Mouse (Mus musculus) ovary, postnatal 10 days (tissue): ENCODE measurements around the gene Tescl.
A peak's percentile ranks its signal among the peaks of the same experiment; 100 is the strongest.

Experiments
- DNase-seq: peaks from one replicate; pipeline ENCODE4 v3.0.0; 2022; ENCODE audit warnings: low spot score

The Tescl gene

GRCm38 (mm10) chr7:24333304-24333986, at the start of gene Tescl:
TSS of gene Tescl (minus strand) at chr7:24333936.
- no peak for DNase-seq

GRCm38 (mm10) chr7:24382730-24383372, 49.1 kb upstream of the Tescl start:
- no peak for DNase-seq

GRCm38 (mm10) chr7:24380370-24380769, 46.6 kb upstream of the Tescl start:
- no peak for DNase-seq

DNA sequence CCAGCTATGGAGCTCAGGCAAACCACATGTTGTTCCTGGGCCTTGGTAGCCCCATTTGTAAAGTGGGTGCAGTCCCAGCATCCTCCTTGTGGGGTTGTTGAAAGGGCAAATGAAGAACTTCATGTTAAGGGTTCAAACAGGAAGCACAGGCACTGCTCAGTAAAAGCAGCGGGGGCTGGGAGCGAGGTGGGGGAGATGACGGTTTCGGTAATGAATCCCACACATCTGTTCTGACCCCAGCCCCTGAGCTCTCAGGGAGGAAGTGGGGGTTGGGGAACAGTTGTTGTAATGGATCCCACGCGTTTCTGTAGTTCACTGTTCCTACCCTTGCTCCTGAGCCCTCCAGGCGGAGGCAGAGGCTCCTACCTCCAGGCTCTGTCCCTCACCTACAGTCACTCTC, 46.2 kb upstream of the Tescl start:
- DNase-seq: no peak

- DNase-seq: no peak
Measured at GRCm38 (mm10) chr7:24378049-24378701, 44.4 kb upstream of the Tescl start.

DNA sequence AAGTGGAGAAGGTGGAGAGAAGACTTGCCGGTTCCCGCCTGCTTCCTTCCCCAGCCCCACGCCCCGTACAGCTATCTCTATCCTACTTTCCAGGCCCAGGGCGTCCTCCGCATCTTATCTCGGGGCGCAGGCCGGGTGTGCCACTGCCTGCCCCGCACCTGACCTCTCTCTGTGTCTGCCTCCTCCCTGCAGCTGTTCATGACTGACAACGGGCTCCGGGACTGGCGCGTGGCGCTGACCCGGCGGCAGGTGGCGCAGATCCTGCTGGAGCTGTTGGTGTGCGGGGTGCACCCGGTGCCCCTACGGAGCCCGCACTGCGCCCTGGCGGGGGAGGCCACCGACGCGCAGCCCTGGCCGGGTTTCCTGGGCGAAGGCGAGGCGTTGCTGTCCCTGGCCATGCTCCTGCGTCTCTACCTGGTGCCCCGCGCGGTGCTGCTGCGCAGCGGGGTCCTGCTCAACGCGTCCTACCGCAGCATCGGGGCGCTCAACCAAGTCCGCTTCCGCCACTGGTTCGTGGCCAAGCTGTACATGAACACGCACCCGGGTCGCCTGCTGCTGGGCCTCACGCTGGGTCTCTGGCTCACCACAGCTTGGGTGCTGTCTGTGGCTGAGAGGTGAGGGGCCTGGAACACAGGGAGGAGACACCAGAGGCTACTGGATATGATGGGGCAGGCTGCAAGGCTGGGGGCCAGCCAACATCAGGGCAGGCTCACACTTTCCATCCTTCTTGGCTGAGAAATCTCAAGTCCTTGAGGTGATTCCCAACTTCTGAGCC, 43.5 kb upstream of the Tescl start:
- DNase-seq: peak; percentile 24

- no peak for DNase-seq
Measured at GRCm38 (mm10) chr7:24376456-24376855, 42.7 kb upstream of the Tescl start.

GRCm38 (mm10) chr7:24373538-24374379, 40.0 kb upstream of the Tescl start:
- no peak for DNase-seq

GRCm38 (mm10) chr7:24372786-24373185, 39.0 kb upstream of the Tescl start:
- DNase-seq: no peak

DNA sequence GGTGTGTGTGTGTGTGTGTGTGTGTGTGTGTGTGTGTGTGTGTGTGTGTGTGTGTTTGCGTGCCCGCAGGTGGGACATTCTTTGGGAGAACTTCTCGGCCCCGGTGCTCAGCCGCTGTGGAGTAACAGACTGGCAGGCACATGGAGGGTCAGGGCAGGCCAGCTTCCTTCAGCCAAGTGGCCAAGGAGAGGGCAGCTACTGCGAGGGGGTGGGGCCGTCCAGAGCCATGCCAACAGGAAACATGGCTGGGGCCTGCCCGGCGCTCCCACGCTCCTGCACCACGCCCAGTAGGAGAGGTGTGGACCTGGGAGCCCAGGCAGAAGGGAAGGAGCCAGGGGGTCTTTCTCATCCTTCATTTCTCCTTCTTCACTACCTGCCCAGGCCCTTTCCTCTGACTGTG, 38.6 kb upstream of the Tescl start:
- DNase-seq: no peak

GRCm38 (mm10) chr7:24371809-24372145, 38.0 kb upstream of the Tescl start:
- DNase-seq: no peak

DNA sequence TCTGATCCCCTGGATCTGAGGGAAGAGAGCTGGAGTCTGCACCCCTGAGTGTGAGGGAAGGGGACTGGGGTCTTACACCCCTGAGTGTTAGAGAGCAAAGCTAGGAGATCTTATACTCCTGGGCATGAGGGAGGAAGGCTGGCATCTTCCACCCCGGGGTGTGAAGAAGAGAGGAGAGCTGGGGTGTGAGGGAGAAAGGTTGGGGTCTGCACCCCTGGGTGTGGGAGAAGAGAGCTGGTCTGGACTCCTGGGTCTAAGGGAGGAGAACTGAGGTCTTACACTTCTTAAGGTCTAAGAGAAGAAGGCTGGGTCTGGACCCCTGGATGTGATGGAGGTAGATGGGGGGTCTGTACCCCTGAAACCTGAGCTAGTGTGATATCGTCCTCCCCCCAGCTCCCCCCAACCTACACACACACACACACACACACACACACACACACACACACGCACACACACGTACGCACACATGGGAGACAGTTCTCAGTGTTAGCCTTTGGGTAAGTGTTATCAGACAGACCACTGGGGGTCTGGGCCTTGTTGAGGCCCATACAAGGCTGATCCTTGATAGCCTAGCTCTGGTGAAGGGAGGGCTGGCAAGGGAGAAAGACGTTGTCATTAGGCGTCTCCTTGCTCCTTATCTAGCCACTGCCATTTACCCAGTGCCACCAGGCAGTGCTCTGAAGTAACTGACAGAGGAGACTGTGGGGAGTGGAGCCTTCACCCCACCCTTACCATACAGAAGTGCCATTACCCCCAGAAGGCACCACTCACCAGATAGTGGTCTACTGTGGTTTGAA, 37.5 kb upstream of the Tescl start:
- no peak for DNase-seq

- no peak for DNase-seq
Measured at GRCm38 (mm10) chr7:24369731-24370541, 36.2 kb upstream of the Tescl start, which contains the start of gene Kcnn4. TSS of gene Kcnn4 (plus strand) at chr7:24370263.

GRCm38 (mm10) chr7:24368946-24369345, 35.2 kb upstream of the Tescl start:
- no peak for DNase-seq

GRCm38 (mm10) chr7:24368226-24368625, 34.5 kb upstream of the Tescl start:
- no peak for DNase-seq

- no peak for DNase-seq
Measured at GRCm38 (mm10) chr7:24366716-24367632, 33.2 kb upstream of the Tescl start.

GRCm38 (mm10) chr7:24365258-24366014, 31.7 kb upstream of the Tescl start:
- DNase-seq: no peak

- peak; percentile 69 for DNase-seq
Measured at GRCm38 (mm10) chr7:24364827-24365226, 31.1 kb upstream of the Tescl start.
